10 mouse cellular contexts compared by ENCODE assay signal in genomic region chr5:101967832-101968152, GRCm38 (mm10).
DNase-seq lines count a peak whose midpoint lies in the region; ATAC-seq and TF ChIP-seq lines count a peak whose summit lies in the region.
"Had no signal": no experiment of that assay in that cellular context is flagged by ENCODE, and none has a peak within 500 bp of the region (broad histone marks: within the 10 kb centered on the region; RNA-seq: fewer than 3 reads in every experiment).

No protein-coding gene starts in this region.

- peaks cover 24% of the 10 kb centered on the region for H3K4me1 ChIP-seq in heart, adult 2 months (ENCODE audit: control insufficient read depth, insufficient read depth, low read length)
- H3K4me1 ChIP-seq in midbrain, embryonic 13.5 days (replicated peaks) = 0 out of 2 replicates have a peak, but pooled peaks cover 12% of the 10 kb centered on the region
- no peaks in the 10 kb centered on the region for H3K4me1 ChIP-seq in midbrain, embryonic 10.5 days
- H3K4me1 ChIP-seq in liver, embryonic 13.5 days (replicated peaks) = peaks cover 25% of the 10 kb centered on the region

- peaks cover 11% of the 10 kb centered on the region; the same call in 1 of the 2 replicates for H3K36me3 ChIP-seq in heart, adult 2 months (ENCODE audit: control insufficient read depth, insufficient read depth, low read length)
- H3K36me3 ChIP-seq in midbrain, embryonic 13.5 days = peaks cover 17% of the 10 kb centered on the region
- peaks cover 44% of the 10 kb centered on the region for H3K36me3 ChIP-seq in midbrain, embryonic 10.5 days
- H3K36me3 ChIP-seq in liver, embryonic 13.5 days = peaks cover 8% of the 10 kb centered on the region

- 38% methylated on average over 2 of the region's 2 CpGs for WGBS in heart, adult 2 months
- WGBS in midbrain, embryonic 13.5 days = 93% methylated on average over 2 of the region's 2 CpGs
- WGBS in midbrain, embryonic 10.5 days = 81% methylated on average over 2 of the region's 2 CpGs
- 45% methylated on average over 2 of the region's 2 CpGs for WGBS in liver, embryonic 13.5 days (ENCODE audit: insufficient replicate concordance)

- no peak for TF ChIP-seq POLR2A in heart, adult 2 months (IDR thresholded peaks at IDR 0.05; ENCODE audit: insufficient read depth, low read depth, low read length)

- no peak for DNase-seq in heart, adult 2 months
- no peak for DNase-seq in heart, postnatal 25 days (ENCODE audit: low spot score)
- DNase-seq in midbrain, embryonic 10.5 days (ENCODE audit: low spot score) = no peak
- no peak for DNase-seq in liver, embryonic 13.5 days
- peak; percentile 15 for DNase-seq in yolk sac, embryonic 10.5 days (ENCODE audit: low spot score)
- no peak for DNase-seq in frontal cortex, postnatal 10 days (ENCODE audit: low spot score in 2 of 2)
- no peak for DNase-seq in left cerebral cortex, adult 9 months (ENCODE audit: low spot score in 2 of 2)
- DNase-seq: adrenal gland, postnatal 10 days had no signal

- intact Hi-C loops in heart, adult 2 months (cut with DNase I) = loop anchor here (2.0 kb wide), 1 partner anchor 17 kb away; no protein-coding TSS in a partner anchor
- intact Hi-C loops in heart, postnatal 25 days (cut with DNase I) = loop anchor here (2.0 kb wide), 1 partner anchor 31 kb away; no protein-coding TSS in a partner anchor

- no peak for TF ChIP-seq CTCF in heart, adult 2 months (IDR thresholded peaks at IDR 0.05)

- H3K79me2 ChIP-seq in heart, adult 2 months (replicated peaks; ENCODE audit: control insufficient read depth, insufficient read depth, low read length) = no peaks in the 10 kb centered on the region; the same call in 1 of the 2 replicates

- H3K4me2 ChIP-seq in midbrain, embryonic 13.5 days (replicated peaks) = no peak overlapping the region
- no peak overlapping the region for H3K4me2 ChIP-seq in liver, embryonic 13.5 days

- TF ChIP-seq EP300 in heart, adult 2 months (IDR thresholded peaks at IDR 0.05; ENCODE audit: insufficient read depth, low read depth, low read length) = peak; percentile 57; the same call in 1 of the 2 replicates

- no peak overlapping the region for H3K9ac ChIP-seq in heart, adult 2 months (ENCODE audit: low read depth, low read length)
- no peak overlapping the region for H3K9ac ChIP-seq in midbrain, embryonic 13.5 days (replicated peaks)
- no peak overlapping the region for H3K9ac ChIP-seq in liver, embryonic 13.5 days

- H3K4me3 ChIP-seq in heart, adult 2 months = no peak overlapping the region
- H3K4me3 ChIP-seq in midbrain, embryonic 13.5 days (replicated peaks) = no peak overlapping the region
- H3K4me3 ChIP-seq in midbrain, embryonic 10.5 days = no peak overlapping the region
- H3K4me3 ChIP-seq in liver, embryonic 13.5 days (replicated peaks) = no peak overlapping the region

- H3K27me3 ChIP-seq in heart, adult 2 months (ENCODE audit: control insufficient read depth, insufficient read depth, low read length) = no peaks in the 10 kb centered on the region
- no peaks in the 10 kb centered on the region for H3K27me3 ChIP-seq in midbrain, embryonic 13.5 days
- H3K27me3 ChIP-seq in midbrain, embryonic 10.5 days (ENCODE audit: low read depth, poor library complexity, severe bottlenecking) = no peaks in the 10 kb centered on the region
- H3K27me3 ChIP-seq in liver, embryonic 13.5 days = no peaks in the 10 kb centered on the region
- H3K27me3 ChIP-seq: CH12.LX had no signal

- H3K27ac ChIP-seq in heart, adult 2 months = peak overlapping the region; percentile 73
- H3K27ac ChIP-seq in midbrain, embryonic 13.5 days = peak overlapping the region; percentile 4; the same call in 1 of the 2 replicates
- no peak overlapping the region for H3K27ac ChIP-seq in midbrain, embryonic 10.5 days (replicated peaks)
- H3K27ac ChIP-seq in liver, embryonic 13.5 days = peak overlapping the region; percentile 51

- no peaks in the 10 kb centered on the region for H3K9me3 ChIP-seq in midbrain, embryonic 13.5 days
- no peaks in the 10 kb centered on the region for H3K9me3 ChIP-seq in midbrain, embryonic 10.5 days (replicated peaks)
- H3K9me3 ChIP-seq in liver, embryonic 13.5 days (replicated peaks) = no peaks in the 10 kb centered on the region

- ATAC-seq in midbrain, embryonic 13.5 days = no peak
- no peak for ATAC-seq in liver, embryonic 13.5 days (ENCODE audit: low read depth)
